Mouse (Mus musculus) intestine, embryonic 14.5 days (tissue): ENCODE results near the gene Ssh3. TPM values are rescaled to one million over a fixed set of nuclear protein-coding genes. Genes with fewer than 3 reads are reported as not detected.

Experiments
- ATAC-seq: fragments of 200-750 bp; cut with Nextera tagmentation; replicated peaks from 2 replicates; pipeline ENCODE4 v1.8.0; 2017; ENCODE audit warnings: low read depth, moderate number of reproducible peaks, moderate TSS enrichment, moderate library complexity; ENCODE audit not compliant: low FRiP score, low TSS enrichment
- DNase-seq: peaks from one replicate; pipeline ENCODE4 v3.0.0-alpha.2; 2018; ENCODE audit warnings: low spot score
- H3K27ac ChIP-seq: fragments of 300-500 bp; sonication (generic); 2 replicates; pipeline ENCODE4 v1.5.1; 2014; ENCODE audit warnings: low read depth, mild to moderate bottlenecking, control low read depth
- H3K27me3 ChIP-seq: fragments of 300-500 bp; sonication (generic); replicated peaks from 2 replicates; pipeline ENCODE4 v1.6.1; 2014; ENCODE audit warnings: low read length, control low read depth; ENCODE audit not compliant: control insufficient read depth, insufficient read depth
- H3K36me3 ChIP-seq: fragments of 300-500 bp; sonication (generic); 2 replicates; pipeline ENCODE4 v1.6.1; 2014; ENCODE audit warnings: low read length, control low read depth; ENCODE audit not compliant: control insufficient read depth, insufficient read depth
- H3K4me1 ChIP-seq: fragments of 300-500 bp; sonication (generic); replicated peaks from 2 replicates; pipeline ENCODE4 v1.6.1; 2014; ENCODE audit warnings: low read length, control low read depth, mixed read lengths; ENCODE audit not compliant: control insufficient read depth, insufficient read depth
- H3K4me2 ChIP-seq: fragments of 300-500 bp; sonication (generic); 2 replicates; pipeline ENCODE4 v1.6.1; 2014; ENCODE audit warnings: low read length
- H3K4me3 ChIP-seq: fragments of 300-500 bp; sonication (generic); 2 replicates; pipeline ENCODE4 v1.5.1; 2014; ENCODE audit warnings: low read depth, low read length, control low read depth, mixed read lengths
- H3K9ac ChIP-seq: fragments of 300-500 bp; sonication (generic); 2 replicates; pipeline ENCODE4 v1.6.1; 2014; ENCODE audit warnings: mild to moderate bottlenecking, low read length
- H3K9me3 ChIP-seq: fragments of 300-500 bp; sonication (generic); 2 replicates; pipeline ENCODE4 v1.6.1; 2016; ENCODE audit warnings: low read length, control low read depth; ENCODE audit not compliant: control insufficient read depth
- WGBS: fragments of 180-500 bp; shearing (Covaris S2); extraction: QIAGEN DNeasy Blood & Tissue Kit; methylation state at CpG from one replicate; pipeline ENCODE4 v1.1.7; 2014; 5-methylcytosine and 5-hydroxymethylcytosine counted together
- polyA plus RNA-seq: library from polyadenylated mRNA; unstranded; fragments of >200 nt; fragmentation: Nextera tagmentation; extraction: Ambion mirVana; gene quantifications from 2 replicates; pipeline ENCODE4 v1.2.1, GENCODE M21; 2014

Ssh3 gene
- polyA plus RNA-seq, 1 experiment from 2014 or later, result 25.4 TPM

DNA sequence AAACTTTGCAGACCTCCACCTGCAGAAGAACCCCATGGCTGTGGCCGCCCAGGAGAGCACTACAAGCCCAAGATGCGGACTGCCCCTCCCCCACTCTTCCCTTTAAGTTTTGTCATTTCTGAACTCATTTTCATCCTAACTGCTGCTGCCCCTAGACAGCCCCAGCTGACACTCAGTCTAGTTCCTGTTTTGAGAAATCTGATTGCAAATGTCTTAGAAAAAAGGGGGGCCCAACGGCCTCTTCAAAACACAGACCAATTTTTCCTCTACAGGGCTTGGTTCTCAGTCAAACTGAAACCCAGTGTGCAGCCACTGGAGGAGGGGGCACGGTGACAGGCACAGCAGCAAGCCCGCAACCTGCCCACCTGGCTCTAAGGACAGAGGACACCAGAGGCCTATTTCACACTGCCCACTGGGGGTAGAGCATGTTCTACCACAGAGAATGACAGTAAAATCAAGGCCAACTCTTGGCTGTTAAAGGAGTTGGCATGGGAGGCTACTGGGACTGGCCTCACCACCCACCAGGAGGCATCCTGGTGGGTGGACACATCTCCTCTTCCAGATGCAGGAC, 35.4 kb upstream of the Ssh3 start:
- Histone ChIP-seq H3K4me1 (peaks cover 59% of the 10 kb centered on the region), H3K27ac (no peak overlapping the region), H3K9me3 (no peaks in the 10 kb centered on the region), H3K27me3 (no peaks in the 10 kb centered on the region), H3K4me3 (peak overlapping the region; percentile 79), H3K4me2 (peak overlapping the region; percentile 76), H3K36me3 (no peaks in the 10 kb centered on the region), H3K9ac (peak overlapping the region; percentile 91)
- 66% methylated on average over 5 of the region's 5 CpGs for WGBS
- no peak for ATAC-seq
- no peak for DNase-seq

DNA sequence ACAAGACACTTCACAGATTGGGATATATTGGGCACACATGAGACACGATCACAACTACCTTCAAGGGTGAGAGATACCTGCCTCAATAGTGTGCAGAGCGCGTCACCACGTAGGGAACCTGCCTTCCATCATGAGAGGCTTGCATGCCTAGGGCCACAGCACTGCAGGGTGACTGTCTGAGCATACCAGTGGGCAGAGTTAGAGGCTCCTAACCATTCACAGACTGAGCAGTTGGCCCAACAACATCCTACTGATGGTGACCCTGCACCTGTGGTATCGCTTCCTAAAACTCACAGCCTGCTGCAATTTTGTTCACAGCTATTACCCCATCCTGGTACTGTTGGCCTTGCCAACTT, 34.6 kb upstream of the Ssh3 start:
- Histone ChIP-seq H3K4me3 (no peak overlapping the region), H3K9ac (no peak overlapping the region), H3K36me3 (no peaks in the 10 kb centered on the region), H3K27me3 (no peaks in the 10 kb centered on the region), H3K4me1 (peaks cover 59% of the 10 kb centered on the region), H3K4me2 (no peak overlapping the region; the same call in 1 of the 2 replicates), H3K27ac (no peak overlapping the region), H3K9me3 (no peaks in the 10 kb centered on the region)
- no peak for DNase-seq
- ATAC-seq, result no peak
- WGBS, result 95% methylated on average over 5 of the region's 5 CpGs

DNA sequence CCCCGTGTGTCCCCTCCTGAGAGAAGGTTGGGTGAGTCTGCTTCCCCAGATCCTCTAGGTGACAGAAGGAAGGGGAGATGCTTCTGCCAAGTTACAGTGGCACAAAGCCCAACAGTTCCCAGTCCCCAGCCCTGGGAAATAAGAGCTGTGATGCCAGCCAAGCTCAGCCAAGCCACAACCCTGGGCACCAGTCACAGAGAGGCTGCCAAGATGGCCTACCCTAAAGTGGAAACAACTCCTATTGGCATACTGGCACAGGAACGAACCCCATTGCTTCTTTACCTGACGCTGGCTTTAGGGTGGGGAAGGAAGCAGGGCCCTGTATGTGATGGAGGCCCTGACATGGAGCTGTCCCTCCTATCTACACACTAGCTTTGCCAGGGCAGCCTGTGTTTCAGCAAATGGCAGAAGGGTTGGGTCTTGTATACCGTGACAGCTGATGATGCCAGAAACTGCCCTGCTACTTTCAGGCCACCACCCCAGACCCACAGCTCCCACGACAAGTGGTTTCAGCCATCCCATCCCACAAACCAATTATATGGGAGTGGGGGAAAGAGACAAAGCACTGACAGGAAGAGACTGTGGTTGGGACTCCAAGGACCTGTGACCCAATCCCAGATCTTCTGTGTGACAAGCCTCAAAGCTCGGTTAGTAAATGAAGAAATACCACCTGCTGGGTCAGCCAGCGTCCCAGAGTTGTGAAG, 34.1 kb upstream of the Ssh3 start:
- WGBS, result 60% methylated on average over 7 of the region's 7 CpGs
- no peak overlapping the region for H3K4me3 ChIP-seq
- H3K36me3 ChIP-seq, result no peaks in the 10 kb centered on the region
- peak overlapping the region; percentile 54 for H3K4me2 ChIP-seq
- peak overlapping the region; percentile 75 for H3K27ac ChIP-seq
- no peak for DNase-seq
- peaks cover 59% of the 10 kb centered on the region for H3K4me1 ChIP-seq
- no peaks in the 10 kb centered on the region for H3K9me3 ChIP-seq
- no peaks in the 10 kb centered on the region for H3K27me3 ChIP-seq
- no peak for ATAC-seq
- H3K9ac ChIP-seq, result 0 out of 2 replicates have a peak overlapping the region, but pooled peaks have one; percentile 25

DNA sequence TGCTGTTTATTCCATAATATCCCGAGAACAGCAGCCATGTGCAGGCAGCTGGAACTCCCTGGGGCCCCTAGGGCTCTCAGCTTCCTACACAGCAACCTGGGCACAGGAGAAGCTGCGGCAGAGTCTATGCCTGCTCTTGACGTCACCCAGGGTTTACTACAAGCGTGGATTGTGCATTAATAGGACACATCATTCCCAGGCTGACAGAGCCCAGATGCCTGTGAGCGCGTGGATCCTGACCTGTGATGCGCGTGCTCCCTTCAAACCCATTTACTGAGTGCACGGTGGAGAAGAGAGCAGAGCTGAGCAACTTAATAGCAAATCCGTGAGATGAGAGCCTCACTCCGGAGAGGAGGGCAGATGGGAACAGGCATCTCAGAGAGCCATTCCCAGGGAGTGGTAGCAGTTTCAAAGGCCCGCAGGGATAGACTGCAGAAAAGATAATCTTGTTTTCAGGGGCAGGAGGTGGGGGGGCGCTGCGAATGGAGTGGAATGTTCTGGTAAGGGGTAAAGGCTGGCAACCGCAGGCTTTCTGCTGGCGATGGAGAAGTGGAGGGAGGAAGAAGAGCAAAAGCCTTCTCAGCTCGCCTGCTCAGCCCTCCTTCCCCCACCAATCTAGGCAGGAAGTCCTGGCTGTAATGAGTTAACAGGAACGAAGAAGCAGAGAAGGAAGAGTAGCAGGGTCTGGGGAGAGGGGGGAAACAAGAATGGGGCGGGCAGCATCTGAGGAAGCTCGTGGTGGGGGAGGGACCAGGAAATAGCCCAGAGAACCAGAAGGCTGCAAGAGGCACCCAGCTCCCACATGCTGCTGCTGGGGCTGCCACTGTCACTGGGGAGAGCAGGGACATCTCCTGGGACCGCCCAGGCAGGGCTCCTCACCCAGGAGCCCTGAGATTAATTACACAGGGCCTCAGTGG, 33.0 kb upstream of the Ssh3 start:
- Histone ChIP-seq H3K9me3 (no peaks in the 10 kb centered on the region), H3K27me3 (no peaks in the 10 kb centered on the region), H3K4me1 (peaks cover 59% of the 10 kb centered on the region), H3K4me3 (peak overlapping the region; percentile 2; the same call in 1 of the 2 replicates), H3K9ac (peak overlapping the region; percentile 25), H3K4me2 (peak overlapping the region; percentile 54), H3K36me3 (no peaks in the 10 kb centered on the region), H3K27ac (peak overlapping the region; percentile 75)
- WGBS, result 15% methylated on average over 20 of the region's 21 CpGs
- peak; percentile 65 for DNase-seq
- ATAC-seq, result no peak

DNA sequence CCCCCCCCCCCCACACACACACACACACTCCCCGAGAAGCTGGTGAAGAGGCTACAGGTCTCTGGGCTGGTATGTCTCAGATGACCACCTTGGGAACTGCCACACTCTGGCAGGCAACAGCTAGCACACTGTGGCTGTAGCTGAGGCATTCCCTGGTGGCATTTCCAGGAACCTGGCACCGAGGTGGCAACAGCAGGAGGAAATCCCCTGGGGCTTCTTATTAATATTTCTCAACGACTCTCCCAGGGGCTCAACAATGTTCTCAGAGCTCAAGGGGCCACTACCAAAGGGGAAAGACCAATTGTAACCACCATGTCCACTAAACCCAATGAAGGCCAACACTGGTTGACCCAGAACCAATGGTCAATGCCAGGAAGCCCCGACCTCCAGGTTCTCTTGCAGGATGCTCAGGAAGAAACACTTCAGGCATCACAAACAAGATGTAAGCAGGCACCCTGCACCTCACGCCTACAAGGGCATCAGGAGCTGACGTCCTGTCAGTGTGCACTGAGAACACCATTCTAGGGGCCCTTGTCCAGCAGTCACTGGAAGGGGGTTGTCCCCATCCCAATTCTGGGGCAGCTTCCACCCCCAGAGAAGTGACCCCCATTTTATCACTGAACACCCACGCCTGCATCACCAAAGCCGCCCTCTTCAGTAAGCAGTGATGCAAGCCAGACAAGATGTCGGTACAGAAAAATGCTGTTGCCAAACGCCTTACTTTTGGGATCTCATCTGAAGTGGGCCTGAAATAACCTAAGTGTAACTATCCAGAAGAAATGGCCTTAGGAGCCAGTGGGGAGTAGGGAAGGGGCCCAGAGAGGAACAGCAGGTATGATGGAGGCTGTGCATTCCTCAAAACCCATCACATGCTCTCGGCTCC, 32.1 kb upstream of the Ssh3 start:
- Histone ChIP-seq H3K9ac (no peak overlapping the region), H3K4me2 (peak overlapping the region; percentile 54), H3K4me3 (no peak overlapping the region), H3K9me3 (no peaks in the 10 kb centered on the region), H3K27me3 (no peaks in the 10 kb centered on the region), H3K36me3 (no peaks in the 10 kb centered on the region), H3K27ac (peak overlapping the region; percentile 75), H3K4me1 (peaks cover 57% of the 10 kb centered on the region)
- ATAC-seq, result no peak
- WGBS, result 57% methylated on average over 11 of the region's 11 CpGs
- no peak for DNase-seq

DNA sequence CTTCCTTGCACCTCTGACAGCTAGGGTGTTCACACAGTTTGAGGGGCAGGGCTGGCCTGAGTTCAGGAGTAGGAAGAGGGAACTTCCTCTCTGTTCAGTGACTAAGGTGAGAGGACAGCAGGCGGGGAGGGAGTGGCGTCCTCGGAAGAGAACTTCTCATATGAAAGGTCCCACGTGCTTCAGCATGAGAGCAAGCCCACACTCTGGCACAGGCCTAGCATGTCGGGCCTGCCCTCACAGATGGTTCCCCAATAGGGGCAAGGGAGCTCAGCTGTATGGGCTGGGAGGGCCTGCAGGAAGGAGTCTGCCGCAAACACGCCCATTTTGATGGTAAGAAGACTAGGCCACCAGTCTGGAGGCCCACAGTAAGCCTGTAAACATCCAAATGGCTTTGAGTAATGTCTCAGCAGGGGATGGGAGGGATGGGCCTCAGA, 31.3 kb upstream of the Ssh3 start:
- H3K4me3 ChIP-seq, result no peak overlapping the region
- 0 out of 2 replicates have a peak overlapping the region, but pooled peaks have one; percentile 25 for H3K27ac ChIP-seq
- no peaks in the 10 kb centered on the region for H3K27me3 ChIP-seq
- H3K4me2 ChIP-seq, result no peak overlapping the region
- no peaks in the 10 kb centered on the region for H3K9me3 ChIP-seq
- no peak overlapping the region for H3K9ac ChIP-seq
- DNase-seq, result no peak
- H3K4me1 ChIP-seq, result peaks cover 57% of the 10 kb centered on the region
- WGBS, result 52% methylated on average over 7 of the region's 7 CpGs
- ATAC-seq, result no peak
- H3K36me3 ChIP-seq, result no peaks in the 10 kb centered on the region

DNA sequence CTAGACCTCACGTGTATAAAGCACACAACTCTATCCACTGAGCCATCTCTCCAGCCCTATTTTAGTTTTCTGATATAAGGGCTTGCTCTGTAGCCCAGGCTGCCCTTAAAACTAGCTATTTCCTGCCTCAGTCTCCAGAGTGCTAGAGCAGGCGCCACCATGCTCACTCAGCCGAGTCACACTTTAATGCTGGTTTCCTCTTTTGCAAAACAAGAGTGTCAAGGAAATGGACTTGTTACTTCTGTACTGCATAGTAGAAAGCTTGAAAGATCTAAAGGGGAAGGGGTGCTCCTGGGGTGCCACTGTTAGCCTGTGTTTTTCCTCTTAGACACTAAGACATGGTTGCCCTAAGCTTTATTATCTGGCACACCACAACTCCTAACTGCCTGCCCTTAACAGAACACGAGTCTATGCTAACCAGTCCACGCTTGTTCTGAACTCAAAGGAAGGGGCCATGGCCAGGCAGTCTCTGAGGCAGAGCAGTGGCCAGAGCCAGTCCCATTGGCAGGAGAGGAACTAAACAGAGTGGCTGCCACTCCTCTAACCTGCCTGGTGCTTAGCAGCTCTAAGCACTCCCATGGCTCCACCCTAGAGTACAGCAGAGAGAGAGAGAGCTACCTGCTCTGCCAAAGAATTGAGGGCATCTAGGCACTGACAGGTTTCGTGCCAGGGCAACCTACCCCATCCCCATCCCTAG, 30.7 kb upstream of the Ssh3 start:
- no peak overlapping the region for H3K9ac ChIP-seq
- H3K4me1 ChIP-seq, result peaks cover 54% of the 10 kb centered on the region
- no peak overlapping the region for H3K4me3 ChIP-seq
- no peaks in the 10 kb centered on the region for H3K36me3 ChIP-seq
- 83% methylated on average over 6 of the region's 6 CpGs for WGBS
- DNase-seq (no peak), ATAC-seq (no peak)
- no peak overlapping the region for H3K4me2 ChIP-seq
- H3K27me3 ChIP-seq, result no peaks in the 10 kb centered on the region
- no peaks in the 10 kb centered on the region for H3K9me3 ChIP-seq
- no peak overlapping the region for H3K27ac ChIP-seq
